Mouse (Mus musculus) liver, embryonic 13.5 days (tissue): ENCODE data around the gene Cacng2. TPM values are rescaled to one million over a fixed set of nuclear protein-coding genes. Genes with fewer than 3 reads are reported as not detected.
A peak's percentile ranks its signal among the peaks of the same experiment; 100 is the strongest.

Source experiments
- ATAC-seq: fragments of 200-750 bp; cut with Nextera tagmentation; 2 replicates; pipeline ENCODE4 v1.8.0; 2017; ENCODE audit warnings: low read depth, mild to moderate bottlenecking, moderate number of reproducible peaks, moderate library complexity
- DNase-seq: peaks from one replicate; pipeline ENCODE4 v3.0.0; 2022
- H3K27ac ChIP-seq: fragments of 300-500 bp; sonication (generic); 2 replicates; pipeline ENCODE4 v1.5.1; 2015; ENCODE audit warnings: moderate library complexity, mild to moderate bottlenecking, inconsistent platforms
- H3K27me3 ChIP-seq: fragments of 300-500 bp; sonication (generic); 2 replicates; pipeline ENCODE4 v1.6.1; 2015; ENCODE audit warnings: mild to moderate bottlenecking, inconsistent platforms
- H3K36me3 ChIP-seq: fragments of 300-500 bp; sonication (generic); 2 replicates; pipeline ENCODE4 v1.6.1; 2015; ENCODE audit warnings: mild to moderate bottlenecking, inconsistent platforms
- H3K4me1 ChIP-seq: fragments of 300-500 bp; sonication (generic); replicated peaks from 2 replicates; pipeline ENCODE4 v1.6.1; 2015; ENCODE audit warnings: inconsistent platforms
- H3K4me2 ChIP-seq: fragments of 300-500 bp; sonication (generic); 2 replicates; pipeline ENCODE4 v1.6.1; 2015; ENCODE audit warnings: inconsistent platforms, mild to moderate bottlenecking, moderate library complexity
- H3K4me3 ChIP-seq: fragments of 300-500 bp; sonication (generic); replicated peaks from 2 replicates; pipeline ENCODE4 v1.5.1; 2015; ENCODE audit warnings: mild to moderate bottlenecking, inconsistent platforms
- H3K9ac ChIP-seq: fragments of 300-500 bp; sonication (generic); 2 replicates; pipeline ENCODE4 v1.6.1; 2015; ENCODE audit warnings: mild to moderate bottlenecking, inconsistent platforms
- H3K9me3 ChIP-seq: fragments of 300-500 bp; sonication (generic); replicated peaks from 2 replicates; pipeline ENCODE4 v1.6.1; 2016; ENCODE audit warnings: inconsistent platforms
- WGBS: fragments of 180-500 bp; shearing (Covaris S2); methylation state at CpG from one replicate; pipeline ENCODE4 v1.1.7; 2015; ENCODE audit not compliant: insufficient replicate concordance; 5-methylcytosine and 5-hydroxymethylcytosine counted together
- polyA plus RNA-seq: library from polyadenylated mRNA; unstranded; fragments of >200 nt; fragmentation: Nextera tagmentation; extraction: Ambion mirVana; gene quantifications from 2 replicates; pipeline ENCODE4 v1.2.1, GENCODE M21; 2015

Gene Cacng2
- polyA plus RNA-seq, 1 experiment from 2014 or later: not detected

DNA sequence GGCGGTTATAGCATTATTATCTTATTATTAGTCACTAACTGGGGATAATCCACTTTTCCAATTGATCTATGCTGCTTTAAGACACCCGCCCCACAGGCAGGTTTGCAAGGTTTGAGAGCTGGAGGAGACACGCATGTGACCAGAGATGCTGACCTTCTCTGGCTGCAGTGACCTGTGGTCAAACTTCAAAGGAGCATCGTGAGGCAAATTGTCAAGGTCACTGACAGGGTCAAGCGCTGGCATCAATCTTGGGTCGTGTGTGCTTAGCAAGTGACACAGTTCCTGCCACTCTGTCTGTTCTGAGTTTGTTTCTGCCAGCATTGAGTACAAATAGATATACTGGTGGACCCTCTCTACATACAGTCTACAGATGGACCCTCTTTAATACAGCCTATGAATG lies 14.8 kb upstream of the Cacng2 start:
- DNase-seq (no peak), ATAC-seq (no peak)
- Histone ChIP-seq H3K9me3 (no peaks in the 10 kb centered on the region), H3K27ac (no peak overlapping the region), H3K27me3 (no peaks in the 10 kb centered on the region), H3K4me2 (no peak overlapping the region), H3K4me1 (no peaks in the 10 kb centered on the region), H3K36me3 (no peaks in the 10 kb centered on the region), H3K4me3 (no peak overlapping the region), H3K9ac (no peak overlapping the region)
- 47% methylated on average over 6 of the region's 6 CpGs for WGBS

DNA sequence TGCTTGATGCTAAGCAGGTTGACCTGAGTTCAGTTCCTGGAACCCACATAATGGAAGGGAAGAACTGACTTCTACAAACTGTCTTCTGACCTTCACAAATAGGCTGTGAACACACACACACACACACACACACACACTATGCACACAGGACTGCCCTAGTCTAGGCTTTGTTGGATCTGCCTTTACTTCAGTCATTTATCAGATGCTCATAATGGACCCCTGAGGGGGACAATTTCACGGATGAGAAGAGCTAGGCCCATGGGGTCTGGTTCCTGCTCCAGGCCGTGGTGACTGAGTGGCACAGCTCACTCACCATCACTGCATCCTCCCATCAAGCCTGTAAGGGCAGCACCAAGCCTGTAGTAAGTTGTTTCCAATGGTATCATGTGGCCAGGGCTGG lies 13.6 kb upstream of the Cacng2 start:
- no peaks in the 10 kb centered on the region for H3K9me3 ChIP-seq
- no peaks in the 10 kb centered on the region for H3K4me1 ChIP-seq
- H3K27ac ChIP-seq: no peak overlapping the region
- H3K9ac ChIP-seq: no peak overlapping the region
- no peak overlapping the region for H3K4me3 ChIP-seq
- no peak overlapping the region for H3K4me2 ChIP-seq
- WGBS: 48% methylated on average over 2 of the region's 2 CpGs
- no peaks in the 10 kb centered on the region for H3K27me3 ChIP-seq
- ATAC-seq (no peak), DNase-seq (no peak)
- H3K36me3 ChIP-seq: no peaks in the 10 kb centered on the region

DNA sequence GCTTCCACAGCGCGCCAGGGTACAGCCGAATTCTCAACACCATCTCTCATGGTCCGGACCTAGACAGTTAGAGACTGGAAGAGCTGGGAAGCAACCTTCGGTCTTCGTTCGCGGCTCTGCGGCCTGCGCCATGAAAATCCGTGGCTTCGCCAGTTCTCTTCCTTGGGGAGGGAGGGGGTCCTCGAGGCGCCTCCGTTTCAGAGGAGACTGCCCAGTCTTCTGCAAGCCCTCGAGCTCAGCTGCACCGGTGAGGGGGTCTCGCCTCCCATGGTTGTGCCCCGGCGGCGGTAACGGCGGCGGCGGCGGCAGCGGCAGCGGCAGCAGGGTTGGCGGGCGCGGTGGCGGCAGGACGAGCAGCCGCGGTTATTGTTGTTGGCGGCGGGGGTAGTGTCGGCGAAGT lies 580 bp downstream of the Cacng2 start:
- no peak overlapping the region for H3K4me3 ChIP-seq
- no peaks in the 10 kb centered on the region for H3K36me3 ChIP-seq
- no peak overlapping the region for H3K9ac ChIP-seq
- peak overlapping the region; percentile 34; the same call in 1 of the 2 replicates for H3K4me2 ChIP-seq
- ATAC-seq: no peak
- H3K27ac ChIP-seq: no peak overlapping the region
- H3K4me1 ChIP-seq: no peaks in the 10 kb centered on the region
- no peak for DNase-seq
- 12% methylated on average over 39 of the region's 39 CpGs for WGBS
- no peaks in the 10 kb centered on the region for H3K9me3 ChIP-seq
- peaks cover 12% of the 10 kb centered on the region for H3K27me3 ChIP-seq

DNA sequence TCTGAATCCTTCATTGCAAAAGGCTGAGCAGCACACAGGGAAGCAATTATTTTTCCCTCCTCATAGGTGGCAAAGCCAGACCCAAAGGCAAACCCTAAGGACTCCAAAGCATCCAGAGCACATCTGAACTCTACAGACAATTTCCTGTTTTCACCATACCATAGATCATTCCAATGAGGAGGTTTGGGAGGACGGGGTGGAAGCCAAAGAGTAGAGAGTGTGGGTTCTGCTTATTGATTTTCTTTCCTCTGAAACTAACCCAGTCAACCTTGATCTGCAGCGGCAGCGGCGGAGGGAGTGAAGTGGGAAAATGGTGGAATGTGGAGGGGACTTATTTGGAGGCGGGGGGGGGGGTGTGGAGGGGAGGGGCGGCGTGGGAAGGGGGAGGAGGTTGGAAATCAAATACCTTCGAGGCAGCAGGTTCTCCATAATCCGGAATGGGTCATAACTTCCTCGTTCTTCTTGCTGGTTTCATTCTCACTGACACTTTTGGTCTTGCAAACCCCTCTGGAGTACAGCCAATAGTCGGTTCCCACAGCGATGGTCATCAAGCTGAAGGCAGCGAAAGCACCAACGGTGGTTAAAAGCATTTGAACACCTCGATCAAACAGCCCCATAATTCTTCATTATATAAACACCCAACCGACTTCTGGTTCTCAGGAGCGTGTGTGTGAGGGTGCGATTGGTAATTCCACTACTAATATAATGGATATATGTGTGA lies 1.4 kb downstream of the Cacng2 start:
- DNase-seq: no peak
- 57% methylated on average over 17 of the region's 18 CpGs for WGBS
- H3K9ac ChIP-seq: no peak overlapping the region
- peaks cover 12% of the 10 kb centered on the region for H3K27me3 ChIP-seq
- H3K27ac ChIP-seq: no peak overlapping the region
- no peak for ATAC-seq
- no peaks in the 10 kb centered on the region for H3K9me3 ChIP-seq
- H3K4me1 ChIP-seq: no peaks in the 10 kb centered on the region
- H3K4me2 ChIP-seq: no peak overlapping the region
- H3K36me3 ChIP-seq: no peaks in the 10 kb centered on the region
- H3K4me3 ChIP-seq: no peak overlapping the region

DNA sequence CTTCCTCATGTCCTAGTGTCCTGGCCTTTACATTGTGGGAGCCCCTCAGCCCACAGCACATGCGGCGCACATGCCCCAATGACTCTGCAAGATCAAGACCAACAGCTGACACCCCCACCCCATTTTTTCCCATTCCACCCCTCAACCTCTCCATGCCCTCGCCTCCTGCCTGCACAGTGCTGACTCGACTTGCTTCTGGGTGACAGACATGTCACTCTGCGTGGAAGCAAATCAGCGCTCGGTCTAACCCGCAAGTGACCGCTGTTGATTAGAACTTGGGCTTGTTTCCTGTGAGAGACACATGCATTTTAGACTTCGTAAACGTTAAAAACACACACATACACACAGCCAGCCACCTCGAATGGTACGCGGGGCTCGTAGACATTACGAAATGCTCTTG lies 2.1 kb downstream of the Cacng2 start:
- no peak overlapping the region for H3K27ac ChIP-seq
- peaks cover 12% of the 10 kb centered on the region for H3K27me3 ChIP-seq
- H3K9ac ChIP-seq: no peak overlapping the region
- ATAC-seq: no peak
- no peak overlapping the region for H3K4me3 ChIP-seq
- WGBS: 76% methylated on average over 16 of the region's 16 CpGs
- no peaks in the 10 kb centered on the region for H3K36me3 ChIP-seq
- no peaks in the 10 kb centered on the region for H3K4me1 ChIP-seq
- no peak overlapping the region for H3K4me2 ChIP-seq
- DNase-seq: no peak
- no peaks in the 10 kb centered on the region for H3K9me3 ChIP-seq

DNA sequence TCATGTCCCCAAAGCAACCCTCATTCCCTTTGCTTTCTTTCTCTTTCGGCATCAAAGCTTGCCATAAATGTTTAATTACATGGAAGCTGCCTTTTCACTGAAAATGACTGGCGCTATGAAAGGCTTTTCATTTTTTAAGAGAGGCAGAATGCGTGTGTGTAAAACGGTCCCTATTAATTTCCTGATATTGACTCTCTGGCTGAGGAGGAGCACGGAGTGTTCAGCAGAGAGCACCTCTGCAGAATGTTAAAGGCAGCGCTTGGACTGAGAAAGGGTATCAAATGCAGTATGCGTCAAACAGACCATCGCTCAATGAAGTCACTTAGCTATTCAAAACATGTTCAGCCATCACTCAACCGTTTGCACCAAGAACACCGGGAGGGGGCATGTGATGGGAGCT lies 2.9 kb downstream of the Cacng2 start:
- Histone ChIP-seq H3K27ac (no peak overlapping the region), H3K4me2 (no peak overlapping the region), H3K4me1 (no peaks in the 10 kb centered on the region), H3K9me3 (no peaks in the 10 kb centered on the region), H3K27me3 (peaks cover 12% of the 10 kb centered on the region), H3K36me3 (no peaks in the 10 kb centered on the region), H3K4me3 (no peak overlapping the region), H3K9ac (no peak overlapping the region)
- ATAC-seq (no peak), DNase-seq (no peak)
- 75% methylated on average over 10 of the region's 10 CpGs for WGBS

DNA sequence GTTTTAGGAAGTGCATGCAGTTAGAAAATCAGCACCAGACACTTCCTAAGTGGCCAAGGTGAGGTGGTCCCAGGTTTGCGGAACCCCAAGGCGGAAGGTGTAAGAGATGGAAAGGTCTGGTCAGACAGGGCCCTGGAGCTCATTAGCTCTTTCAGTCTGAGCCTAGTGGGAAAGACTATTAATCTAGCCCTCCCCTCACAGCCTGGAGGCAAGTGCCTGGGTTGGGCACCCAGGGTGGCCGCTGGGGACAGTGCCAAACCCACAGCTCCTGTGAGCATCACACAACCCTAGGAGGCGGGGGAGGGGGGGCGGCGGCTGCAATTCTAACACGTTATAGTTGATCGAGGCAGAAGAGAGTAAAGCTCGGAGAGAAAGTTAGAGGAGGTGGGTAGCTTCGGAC lies 3.6 kb downstream of the Cacng2 start:
- DNase-seq (no peak), ATAC-seq (no peak)
- Histone ChIP-seq H3K9ac (no peak overlapping the region), H3K27me3 (peaks cover 12% of the 10 kb centered on the region), H3K27ac (no peak overlapping the region), H3K9me3 (no peaks in the 10 kb centered on the region), H3K36me3 (no peaks in the 10 kb centered on the region), H3K4me2 (no peak overlapping the region), H3K4me3 (no peak overlapping the region), H3K4me1 (no peaks in the 10 kb centered on the region)
- 68% methylated on average over 10 of the region's 10 CpGs for WGBS

DNA sequence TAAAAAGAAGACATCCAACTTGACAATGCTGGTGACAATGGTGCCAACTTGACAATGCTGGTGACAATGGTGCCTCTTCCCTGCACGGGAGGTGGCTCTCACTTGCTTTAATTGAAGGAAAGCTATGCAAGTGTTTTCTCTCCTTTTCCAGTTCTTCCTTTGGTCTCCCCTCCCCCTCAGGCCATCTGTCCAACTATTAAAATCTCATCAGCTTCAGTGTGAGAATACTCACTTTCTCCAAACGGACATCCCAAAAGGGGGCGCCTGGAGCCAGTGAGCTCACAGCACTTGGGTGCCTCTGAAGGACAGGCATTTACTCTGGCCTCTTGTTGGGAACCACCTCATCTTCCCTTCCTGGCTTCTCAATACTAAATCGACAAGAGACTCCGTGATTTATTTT lies 20.3 kb downstream of the Cacng2 start:
- Histone ChIP-seq H3K4me1 (no peaks in the 10 kb centered on the region), H3K4me3 (no peak overlapping the region), H3K27me3 (no peaks in the 10 kb centered on the region), H3K27ac (no peak overlapping the region), H3K4me2 (no peak overlapping the region), H3K9me3 (no peaks in the 10 kb centered on the region), H3K9ac (no peak overlapping the region), H3K36me3 (no peaks in the 10 kb centered on the region)
- ATAC-seq (no peak), DNase-seq (no peak)
- WGBS: 45% methylated on average over 5 of the region's 5 CpGs

DNA sequence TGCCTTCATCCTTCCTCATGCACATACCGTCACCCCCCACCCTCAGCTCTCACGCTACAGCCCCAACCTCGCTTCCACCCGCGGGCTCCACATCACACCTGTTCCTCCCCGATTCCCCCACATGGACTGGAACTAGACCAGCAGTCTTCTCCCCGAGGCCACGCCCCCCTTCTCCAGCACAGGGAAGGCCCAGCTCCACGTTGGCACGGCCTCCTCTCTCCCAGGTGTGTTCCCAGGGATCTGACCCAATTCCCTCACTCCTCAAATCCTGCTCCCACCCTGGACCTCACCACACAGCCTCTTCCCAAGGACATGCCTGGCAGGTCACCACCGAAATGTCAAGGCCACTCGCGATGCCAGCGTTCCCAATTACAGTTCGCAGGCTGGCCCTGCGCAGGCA lies 23.8 kb downstream of the Cacng2 start:
- Histone ChIP-seq H3K27me3 (no peaks in the 10 kb centered on the region), H3K9ac (no peak overlapping the region), H3K4me1 (no peaks in the 10 kb centered on the region), H3K36me3 (no peaks in the 10 kb centered on the region), H3K9me3 (no peaks in the 10 kb centered on the region), H3K4me3 (no peak overlapping the region), H3K27ac (no peak overlapping the region), H3K4me2 (no peak overlapping the region)
- WGBS: 79% methylated on average over 16 of the region's 16 CpGs
- ATAC-seq: no peak
- no peak for DNase-seq

DNA sequence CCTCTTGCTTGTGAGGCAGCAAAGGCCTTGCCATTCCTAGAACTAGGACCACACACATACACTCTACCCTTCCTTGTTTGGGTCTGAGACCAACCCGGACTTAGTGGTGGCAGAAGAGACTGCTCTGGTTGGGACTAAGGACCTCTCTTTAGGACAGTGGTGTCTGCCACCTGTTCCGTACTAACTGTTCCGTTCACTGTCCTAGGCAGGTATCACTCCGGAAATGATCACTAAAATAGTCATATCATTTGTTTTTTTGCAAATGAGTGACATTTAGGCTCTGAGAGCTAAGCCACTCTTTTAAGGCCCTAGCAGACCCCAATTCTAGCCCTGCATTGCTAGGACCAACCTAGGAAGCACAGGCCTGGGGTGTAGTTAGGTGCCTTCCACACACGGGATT lies 26.2 kb downstream of the Cacng2 start:
- Histone ChIP-seq H3K9me3 (no peaks in the 10 kb centered on the region), H3K27ac (no peak overlapping the region), H3K4me3 (no peak overlapping the region), H3K9ac (no peak overlapping the region), H3K36me3 (no peaks in the 10 kb centered on the region), H3K4me2 (no peak overlapping the region), H3K27me3 (no peaks in the 10 kb centered on the region), H3K4me1 (no peaks in the 10 kb centered on the region)
- ATAC-seq: no peak
- WGBS: 75% methylated on average over 5 of the region's 5 CpGs
- DNase-seq: no peak

DNA sequence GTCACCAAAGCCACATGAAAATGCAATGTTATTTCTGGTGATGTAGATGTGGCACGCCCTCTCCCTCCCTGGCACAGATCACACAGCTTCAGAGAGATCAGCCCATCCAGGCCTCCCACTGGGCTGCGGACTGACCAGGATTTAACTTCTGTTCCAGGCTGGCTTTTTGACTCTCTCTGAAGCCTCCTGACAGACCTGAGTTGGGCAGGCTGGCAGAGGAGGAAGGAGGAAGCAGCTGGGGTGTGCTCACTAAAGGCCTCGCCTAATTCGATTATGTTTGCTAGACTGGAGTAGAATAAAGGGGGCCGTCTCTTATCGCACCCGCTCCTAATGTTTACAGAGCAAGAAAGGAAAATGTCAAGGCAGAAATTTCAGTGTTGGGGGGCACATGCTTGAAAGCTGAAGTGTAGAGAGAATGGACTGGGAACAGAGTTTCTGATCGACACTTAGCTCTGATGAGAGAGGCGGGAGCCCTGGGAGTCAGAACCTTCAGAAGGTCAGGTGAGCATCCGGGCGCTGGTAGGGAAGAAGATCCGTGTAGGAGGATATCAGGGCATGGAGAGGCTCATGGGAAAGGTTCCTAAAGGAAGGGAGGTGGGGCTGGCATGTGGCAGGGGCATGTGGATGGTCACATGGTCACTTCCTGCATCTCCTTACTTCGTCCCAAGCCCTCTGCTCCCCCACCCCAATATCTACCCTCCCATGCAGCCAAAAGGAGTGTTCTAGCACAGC lies 36.8 kb downstream of the Cacng2 start:
- Histone ChIP-seq H3K27me3 (no peaks in the 10 kb centered on the region), H3K27ac (no peak overlapping the region), H3K4me2 (no peak overlapping the region), H3K4me1 (no peaks in the 10 kb centered on the region), H3K4me3 (no peak overlapping the region), H3K9ac (no peak overlapping the region), H3K36me3 (no peaks in the 10 kb centered on the region), H3K9me3 (no peaks in the 10 kb centered on the region)
- 64% methylated on average over 13 of the region's 13 CpGs for WGBS
- no peak for ATAC-seq
- DNase-seq: no peak

DNA sequence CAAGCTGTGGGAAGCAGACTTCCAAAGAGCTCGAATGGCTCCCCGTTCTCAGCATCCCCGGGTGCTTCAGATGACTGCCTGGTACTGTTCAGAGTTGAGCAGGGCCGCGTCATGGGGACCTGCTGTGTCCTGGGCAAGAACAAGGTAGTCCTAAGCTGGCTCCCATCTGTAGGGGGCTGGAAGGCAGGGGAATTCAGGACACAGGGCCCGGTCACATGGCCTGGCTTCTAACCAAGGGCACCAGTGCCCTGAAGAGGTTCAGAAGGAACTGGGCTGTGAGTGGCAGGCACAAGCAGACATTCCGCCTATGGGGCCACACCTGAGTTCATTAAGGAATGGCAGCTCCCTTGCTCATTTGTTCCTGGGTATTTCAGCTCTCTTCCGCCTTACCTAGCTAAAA lies 37.7 kb downstream of the Cacng2 start:
- WGBS: 52% methylated on average over 8 of the region's 8 CpGs
- no peak overlapping the region for H3K27ac ChIP-seq
- ATAC-seq: no peak
- DNase-seq: no peak
- H3K9ac ChIP-seq: no peak overlapping the region
- no peaks in the 10 kb centered on the region for H3K36me3 ChIP-seq
- H3K4me1 ChIP-seq: no peaks in the 10 kb centered on the region
- no peaks in the 10 kb centered on the region for H3K27me3 ChIP-seq
- H3K9me3 ChIP-seq: no peaks in the 10 kb centered on the region
- H3K4me3 ChIP-seq: no peak overlapping the region
- H3K4me2 ChIP-seq: no peak overlapping the region
